Mouse (Mus musculus) cerebellum, adult 9-11 months (tissue): ENCODE results near the gene Mocs1.

Experiments used
- DNase-seq: peaks from one replicate; pipeline ENCODE4 v3.0.0; 2022

Gene Mocs1

DNA sequence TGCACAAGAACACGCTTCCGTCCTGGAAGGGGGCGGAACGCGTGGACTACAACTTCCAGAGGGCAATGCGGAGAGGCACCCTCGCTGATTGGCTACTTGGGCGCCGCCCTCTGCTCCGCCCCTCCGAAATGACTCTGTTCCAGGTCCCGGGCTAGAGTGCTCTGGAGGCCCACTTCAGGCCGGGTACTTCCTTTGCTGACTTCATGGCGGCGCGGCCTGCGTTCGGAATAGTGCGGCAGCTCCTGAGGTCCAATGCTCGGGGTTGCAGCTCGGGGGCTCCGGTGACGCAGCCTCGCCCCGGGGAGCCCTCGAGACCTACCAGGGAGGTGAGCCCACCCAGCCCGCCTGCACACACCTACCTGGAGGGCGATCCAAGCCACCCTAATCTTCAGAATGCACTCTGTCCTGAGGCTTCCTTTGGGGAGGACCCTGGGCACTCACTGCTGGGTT, at the start of gene Mocs1:
TSS of gene Mocs1 (plus strand) at position 124 of the 450 bp plus-strand sequence.
- peak; percentile 94 for DNase-seq

DNA sequence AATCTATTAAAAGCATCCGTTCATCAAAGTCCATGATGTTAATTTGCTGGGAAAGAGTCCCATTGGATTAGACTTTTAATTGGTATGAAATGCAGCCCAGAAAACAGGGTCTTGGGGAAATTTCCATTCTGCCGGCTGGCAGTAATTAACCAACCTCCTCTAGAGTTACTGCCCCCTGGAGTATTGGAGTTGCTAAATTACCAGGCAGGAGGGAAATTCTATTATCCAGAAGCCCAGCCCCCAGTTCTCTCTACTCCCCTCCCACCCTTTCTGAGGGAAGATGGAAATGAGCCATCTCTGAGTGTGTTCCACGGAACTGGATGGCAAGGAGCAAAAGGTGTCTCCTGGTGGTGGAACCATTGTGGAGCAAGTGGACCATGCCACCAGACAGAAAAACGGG, 48.5 kb upstream of the Mocs1 start:
- no peak for DNase-seq

DNA sequence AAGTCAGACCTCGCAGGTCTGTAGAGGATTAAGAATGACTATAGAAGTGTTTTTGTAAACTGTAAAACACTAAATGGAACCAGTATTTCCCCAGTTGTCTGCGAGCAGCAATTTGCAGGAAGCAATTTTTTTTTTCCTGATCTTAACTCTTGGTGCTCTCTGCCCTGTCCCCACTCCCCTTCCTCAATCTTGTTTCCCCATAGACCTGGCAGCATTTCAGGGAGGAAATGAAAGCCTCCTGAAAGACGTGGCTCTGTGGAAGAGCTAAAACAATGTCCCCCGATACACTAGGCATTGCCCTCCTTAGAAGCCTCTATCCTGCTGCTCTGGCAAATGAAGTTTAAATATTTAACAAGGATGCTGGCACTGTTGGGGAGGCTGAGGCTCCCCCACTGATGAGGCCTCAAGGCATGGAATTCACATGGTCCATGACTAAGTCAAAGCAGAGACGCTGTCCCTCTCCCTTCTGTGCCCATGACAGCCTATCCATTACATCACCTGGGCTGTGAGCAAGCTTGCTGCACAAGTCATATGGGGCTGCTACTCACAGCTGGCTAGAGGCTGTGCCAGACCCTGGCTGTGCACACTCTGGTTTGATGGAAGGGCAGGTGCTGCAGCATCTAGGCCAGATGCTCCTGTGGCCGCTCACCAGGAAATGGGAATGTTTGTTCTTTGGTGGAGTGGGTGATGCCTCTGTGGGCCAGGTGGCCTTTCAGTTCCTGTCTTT, 43.8 kb upstream of the Mocs1 start:
- no peak for DNase-seq

DNA sequence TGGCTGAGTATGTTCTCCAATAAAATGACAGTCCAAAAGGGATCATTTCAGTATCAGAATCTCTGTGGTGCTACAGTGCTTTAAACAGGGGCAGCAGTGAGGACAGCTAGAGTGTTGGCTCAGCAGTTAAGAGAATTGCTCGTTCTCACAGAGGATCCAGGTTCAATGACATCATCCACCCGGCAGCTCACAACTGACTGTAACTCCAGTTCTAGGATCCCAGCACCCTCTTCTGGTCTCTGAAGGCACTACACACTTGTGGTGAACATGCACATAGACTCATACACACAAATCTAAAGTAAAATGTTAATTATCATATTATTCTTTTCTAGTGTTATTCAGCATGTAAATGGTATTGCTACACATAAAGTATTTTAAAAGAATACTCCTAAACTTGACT, 40.4 kb upstream of the Mocs1 start:
- DNase-seq: no peak

DNA sequence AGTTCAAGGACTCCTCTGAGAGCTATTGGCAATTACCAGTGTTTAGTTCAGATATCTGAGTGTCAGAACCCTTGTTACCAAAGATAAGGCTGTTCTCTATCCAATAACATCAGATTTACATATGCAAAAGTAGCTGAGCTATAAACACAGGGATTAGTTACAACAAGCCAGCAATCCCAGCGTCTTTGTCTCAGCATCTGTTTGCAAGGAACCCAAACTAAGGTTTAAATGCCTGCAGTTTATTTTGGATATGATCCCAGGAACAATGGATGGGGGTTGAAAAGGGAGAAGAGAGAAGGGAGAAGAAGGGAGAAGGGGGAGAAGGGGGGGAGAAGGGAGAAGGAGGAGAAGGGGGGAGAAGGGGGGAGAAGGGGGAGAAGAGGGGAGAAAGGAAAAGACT, 35.4 kb upstream of the Mocs1 start:
- DNase-seq: no peak

DNA sequence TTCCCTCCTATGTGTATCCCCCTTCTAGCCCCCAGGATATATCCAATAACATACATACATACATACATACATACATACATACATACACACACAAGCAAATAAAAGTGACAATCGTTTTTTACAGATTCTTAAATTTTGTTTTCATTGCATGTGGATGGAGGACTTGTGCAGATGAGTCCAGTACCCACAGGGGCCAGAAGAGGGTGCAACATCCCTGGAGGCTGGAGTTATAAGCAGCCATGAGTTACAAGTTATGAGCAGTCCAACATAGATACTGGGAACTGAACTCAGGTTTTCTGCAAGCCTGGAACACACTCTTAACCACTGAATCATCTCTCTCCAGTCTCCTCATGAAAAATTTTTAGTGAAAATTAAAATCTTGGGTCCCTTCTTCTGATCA, 33.3 kb upstream of the Mocs1 start:
- DNase-seq: no peak

DNA sequence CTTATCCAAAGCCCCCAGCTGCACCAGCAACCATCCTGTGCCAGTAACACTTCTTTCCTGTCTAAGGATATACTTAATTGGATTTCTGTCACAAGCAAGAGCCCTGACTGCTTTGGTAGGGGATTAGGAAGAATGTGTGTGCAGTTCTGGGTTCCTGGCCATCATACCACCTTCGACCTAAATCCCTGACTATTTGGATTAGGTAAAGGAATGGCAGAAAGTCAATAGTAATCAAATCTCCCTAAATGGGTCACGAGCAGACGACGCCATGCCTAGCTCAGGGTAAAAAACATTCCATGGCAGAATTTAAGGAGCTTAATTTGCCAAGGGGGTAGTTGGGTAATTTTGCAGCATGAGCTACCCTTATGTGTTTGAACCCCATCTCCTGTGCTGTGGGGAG, 28.6 kb upstream of the Mocs1 start:
- DNase-seq: no peak

DNA sequence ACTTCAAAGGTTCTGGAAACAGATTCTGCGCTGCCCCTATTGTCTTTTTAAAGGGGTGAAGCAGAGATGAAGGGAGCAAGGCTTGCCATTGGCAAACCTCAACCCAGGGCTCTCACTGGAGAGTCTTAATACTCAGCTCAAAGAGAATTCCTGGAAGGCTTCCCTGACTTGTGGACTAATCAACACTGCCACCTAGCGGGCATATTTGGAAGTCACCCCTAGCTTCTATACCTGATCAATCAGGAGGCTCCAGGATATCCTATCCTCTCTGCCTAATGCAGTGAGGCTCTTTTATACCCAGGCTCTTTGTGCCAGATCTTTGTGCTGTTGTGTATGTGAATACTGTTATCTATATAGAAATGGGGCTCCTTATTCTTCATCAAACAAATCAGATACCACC, 28.0 kb upstream of the Mocs1 start:
- DNase-seq: peak; percentile 72

DNA sequence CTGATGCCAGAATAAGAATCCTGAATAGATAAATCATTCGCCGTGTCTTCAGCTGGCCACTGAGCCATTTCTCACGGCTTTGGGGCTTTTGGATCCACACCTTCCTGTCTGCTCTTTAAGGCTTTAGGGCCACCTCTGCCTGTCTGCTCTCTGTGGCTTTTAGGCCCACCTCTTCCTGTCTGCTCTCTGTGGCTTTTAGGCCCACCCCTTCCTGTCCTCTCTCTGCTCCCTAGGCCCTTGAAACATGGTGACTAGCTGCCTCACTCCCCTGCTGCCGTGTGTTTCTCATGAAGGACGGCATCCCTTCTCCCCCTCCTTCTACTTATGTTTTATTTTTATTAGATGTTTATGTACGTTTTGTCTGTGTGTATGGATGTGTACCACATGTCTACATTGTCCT, 25.0 kb upstream of the Mocs1 start:
- no peak for DNase-seq

DNA sequence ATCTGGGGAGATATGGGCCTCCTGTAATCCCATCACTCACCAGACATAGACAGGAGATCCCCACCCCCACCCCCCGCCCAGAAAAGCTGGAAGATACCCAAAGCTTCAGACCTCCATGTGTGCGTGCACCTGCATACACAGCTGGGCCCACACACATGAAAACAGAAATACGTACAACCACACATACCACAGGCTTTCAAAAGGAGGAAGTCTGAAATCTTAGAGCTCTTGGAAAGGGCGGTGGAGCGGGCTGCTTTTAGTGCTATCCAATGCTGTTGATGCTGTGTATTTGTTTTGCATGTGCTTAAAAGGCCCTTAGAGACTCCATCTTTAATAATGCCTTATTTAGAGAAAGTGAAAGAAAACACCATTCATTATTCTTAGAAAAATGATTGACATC, 22.2 kb upstream of the Mocs1 start:
- DNase-seq: no peak

DNA sequence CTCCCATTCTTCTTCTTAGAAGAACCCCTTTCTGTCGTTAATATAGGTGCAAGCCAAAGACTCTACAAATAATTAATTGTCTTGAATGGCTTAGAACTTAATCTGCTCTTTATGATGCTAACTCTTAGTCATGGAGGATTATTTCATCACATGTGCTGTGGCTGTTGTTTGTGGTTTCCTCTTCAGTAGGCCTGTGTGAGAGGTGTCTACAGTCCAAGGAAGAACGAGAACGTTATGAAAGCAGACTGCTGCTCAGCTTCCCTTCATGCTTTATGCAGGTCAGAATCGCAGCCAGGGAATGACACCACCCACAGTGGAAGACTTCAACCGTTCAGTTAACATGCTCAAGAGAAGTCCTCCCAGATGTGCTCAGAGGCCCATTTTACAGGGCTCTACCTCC, 15.2 kb upstream of the Mocs1 start:
- DNase-seq: no peak

DNA sequence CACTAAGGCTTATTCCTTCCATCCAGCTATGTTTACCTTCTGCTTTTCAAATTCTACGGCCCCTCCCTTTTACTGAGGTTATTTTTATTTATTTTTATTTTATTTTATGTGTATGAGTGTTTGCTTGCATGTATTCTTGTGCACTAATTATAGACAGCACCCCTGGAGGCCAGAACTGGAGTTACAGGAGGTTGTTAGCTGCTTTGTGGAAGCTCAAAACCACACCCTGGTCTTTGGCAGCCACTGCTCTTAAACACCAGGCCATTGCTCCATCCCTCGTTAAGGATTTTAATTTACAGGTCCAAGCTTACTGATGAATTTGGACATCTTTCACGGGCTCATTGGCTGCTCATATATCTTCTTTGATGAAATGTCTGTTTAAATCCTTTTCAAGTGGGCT, 14.6 kb upstream of the Mocs1 start:
- DNase-seq: no peak

DNA sequence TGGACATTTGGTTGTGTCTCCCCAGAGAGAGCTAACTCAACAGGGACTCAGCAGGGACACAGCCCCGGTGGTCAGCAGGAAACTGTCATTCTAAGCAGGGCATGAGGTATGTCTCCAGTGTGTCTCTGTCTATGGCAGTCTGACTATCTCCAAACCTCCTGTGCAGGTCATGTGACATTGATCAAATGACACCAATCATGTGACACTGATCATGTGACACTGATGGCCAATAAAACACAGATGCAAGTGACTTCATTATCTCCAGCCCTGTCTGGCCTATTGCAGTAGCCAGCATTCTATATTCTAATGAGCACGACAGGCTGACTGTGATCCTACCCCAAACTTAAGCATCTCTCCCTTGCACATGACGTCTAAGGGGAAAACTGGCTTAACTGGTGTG, 11.9 kb upstream of the Mocs1 start:
- no peak for DNase-seq

DNA sequence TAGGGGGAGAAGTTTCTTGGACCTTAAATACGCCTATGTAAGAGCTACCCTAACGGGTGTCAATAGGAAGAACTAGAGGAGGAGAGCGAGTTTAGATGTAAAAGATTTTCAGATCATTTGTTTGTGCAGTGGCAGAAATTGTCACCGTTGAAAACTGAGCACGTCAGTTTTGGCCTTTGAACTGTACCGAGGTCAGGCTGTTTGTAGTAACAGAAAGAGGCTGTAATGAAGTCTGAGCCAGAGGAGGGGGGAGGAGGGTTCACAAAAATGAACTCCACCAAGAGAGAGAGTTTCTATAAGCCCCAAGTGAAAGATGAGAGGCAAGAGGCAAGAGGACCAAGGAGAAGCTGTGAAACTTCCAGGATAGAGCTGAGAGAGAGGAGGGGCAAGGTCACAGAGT, 8.3 kb upstream of the Mocs1 start:
- DNase-seq: no peak

DNA sequence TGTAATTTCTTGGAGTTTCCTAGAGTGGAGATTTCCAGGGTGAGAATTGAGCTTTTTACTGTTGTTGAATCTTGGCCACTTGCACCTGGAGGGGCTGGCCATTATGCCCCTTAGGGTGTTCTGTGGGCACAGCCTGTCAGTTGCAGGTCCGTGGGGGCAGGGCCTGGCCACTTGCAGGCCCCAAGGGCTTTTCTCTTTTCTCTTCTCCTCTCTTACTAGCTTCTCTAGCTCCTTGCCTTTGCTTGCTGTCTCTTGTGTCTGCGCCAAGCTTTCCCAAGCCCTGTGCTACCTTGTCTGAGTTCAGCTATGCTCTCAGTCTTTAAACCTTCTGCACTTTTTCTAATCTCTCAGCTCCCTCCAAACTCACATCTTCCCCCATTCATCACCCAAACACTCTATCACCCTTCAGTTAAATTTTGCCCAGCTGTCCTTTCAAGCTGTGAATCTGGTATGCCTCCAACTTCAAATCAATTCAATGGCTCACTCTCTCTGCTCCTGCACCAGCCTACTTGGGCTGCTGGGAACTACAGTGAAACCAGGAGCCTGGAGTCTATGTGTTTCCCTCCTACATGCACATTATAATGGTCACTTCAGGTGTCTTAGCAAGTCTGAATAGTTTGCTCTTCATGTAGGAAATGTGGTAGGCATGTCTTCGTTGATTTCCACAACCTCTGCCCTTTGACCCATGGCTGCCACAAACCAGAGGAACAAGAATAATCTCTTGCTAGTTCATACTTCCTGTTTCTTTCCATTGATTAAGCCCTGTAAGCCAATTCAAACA, 5.7 kb upstream of the Mocs1 start:
- no peak for DNase-seq

DNA sequence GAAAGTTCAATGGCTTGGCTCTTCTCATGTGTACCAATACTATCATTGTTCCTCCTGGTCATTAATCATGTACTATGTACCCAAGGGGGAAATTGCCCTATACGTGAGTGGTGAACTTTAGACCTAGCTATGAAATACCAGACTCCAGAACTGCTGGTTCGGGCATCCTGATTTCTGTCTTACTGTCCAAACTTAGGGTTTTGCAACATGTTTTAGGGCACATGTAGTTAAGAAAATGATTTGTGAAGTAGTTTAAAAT, 5.2 kb upstream of the Mocs1 start:
- DNase-seq: no peak

DNA sequence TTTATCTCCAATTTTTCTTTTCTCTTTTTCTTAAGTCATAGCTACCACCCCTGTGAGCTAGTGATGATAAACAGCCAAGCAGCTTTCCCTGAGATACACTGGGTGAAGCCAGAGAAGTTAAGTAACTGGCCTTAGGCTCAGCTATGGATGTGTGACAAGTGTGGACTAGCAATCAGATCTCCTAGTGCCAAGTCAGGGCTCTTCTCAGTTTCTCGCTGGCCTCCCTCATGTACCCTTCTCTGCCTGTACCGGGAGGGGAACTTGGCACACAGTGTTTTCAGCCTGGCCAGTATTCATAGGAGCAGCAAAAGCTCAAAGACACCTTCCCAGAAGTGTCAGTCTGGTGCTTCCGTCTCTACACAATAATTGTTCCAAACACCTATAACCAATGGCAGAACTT, 4.3 kb upstream of the Mocs1 start:
- DNase-seq: no peak

DNA sequence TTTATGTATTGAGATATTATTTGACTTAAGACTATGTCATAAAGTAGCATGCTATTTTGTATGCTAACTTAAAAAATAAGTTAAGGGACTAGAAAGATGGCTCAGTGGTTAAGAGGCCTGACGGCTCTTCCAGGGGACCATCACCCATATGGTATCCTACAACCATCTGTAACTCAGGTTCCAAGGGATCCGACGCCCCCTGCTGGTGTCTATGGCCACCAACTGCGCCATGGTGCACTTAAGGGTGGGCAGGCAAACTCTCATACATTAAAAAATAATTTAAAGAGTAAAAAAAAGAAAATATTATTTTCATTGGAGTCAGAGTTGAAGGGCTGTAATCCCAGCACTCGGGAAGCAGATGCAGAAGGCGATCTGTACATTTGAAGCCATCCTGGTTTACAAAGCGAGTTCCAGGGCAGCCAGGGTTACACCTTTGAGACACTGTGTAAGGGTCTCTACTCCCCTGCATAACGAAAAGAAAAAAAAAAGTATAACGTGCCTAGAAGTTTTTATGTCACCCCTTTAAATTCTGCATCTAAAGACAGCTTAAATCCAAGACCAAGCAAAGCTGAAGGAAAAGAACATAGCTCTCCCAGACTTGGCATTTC, 427 bp upstream of the Mocs1 start:
- DNase-seq: peak; percentile 59

DNA sequence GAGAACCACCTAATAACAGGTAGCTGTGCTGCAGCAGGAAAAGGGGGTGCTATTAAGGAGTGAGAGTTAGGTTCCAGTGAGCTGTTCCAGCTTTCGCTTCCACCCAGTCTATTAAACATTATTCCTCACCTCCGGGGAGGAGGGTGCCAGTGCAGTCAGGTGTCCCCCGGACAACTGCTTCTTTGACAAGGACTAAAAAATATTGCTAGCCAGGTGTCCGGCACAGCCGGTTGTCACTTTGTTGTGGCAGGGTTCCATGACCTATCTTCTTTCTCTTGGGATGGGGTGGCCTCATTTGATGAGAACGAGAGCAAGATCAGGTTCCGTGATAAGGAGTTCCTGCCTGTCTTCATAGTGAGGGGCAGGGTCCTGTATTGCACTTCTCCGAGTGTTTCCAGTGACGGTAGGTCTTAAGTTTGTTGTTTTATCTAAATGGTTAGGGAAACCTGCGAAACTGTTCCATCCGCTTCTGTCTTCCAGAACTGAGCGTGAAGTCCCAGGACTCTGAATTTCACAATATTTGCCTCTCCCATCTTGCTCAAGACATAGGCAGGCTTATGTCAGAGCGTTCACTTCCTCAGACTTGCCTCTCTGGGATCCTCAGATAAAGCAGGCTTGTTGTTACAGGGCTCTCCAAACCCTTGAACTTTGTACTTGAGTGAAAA, 721 bp downstream of the Mocs1 start:
- peak; percentile 71 for DNase-seq

DNA sequence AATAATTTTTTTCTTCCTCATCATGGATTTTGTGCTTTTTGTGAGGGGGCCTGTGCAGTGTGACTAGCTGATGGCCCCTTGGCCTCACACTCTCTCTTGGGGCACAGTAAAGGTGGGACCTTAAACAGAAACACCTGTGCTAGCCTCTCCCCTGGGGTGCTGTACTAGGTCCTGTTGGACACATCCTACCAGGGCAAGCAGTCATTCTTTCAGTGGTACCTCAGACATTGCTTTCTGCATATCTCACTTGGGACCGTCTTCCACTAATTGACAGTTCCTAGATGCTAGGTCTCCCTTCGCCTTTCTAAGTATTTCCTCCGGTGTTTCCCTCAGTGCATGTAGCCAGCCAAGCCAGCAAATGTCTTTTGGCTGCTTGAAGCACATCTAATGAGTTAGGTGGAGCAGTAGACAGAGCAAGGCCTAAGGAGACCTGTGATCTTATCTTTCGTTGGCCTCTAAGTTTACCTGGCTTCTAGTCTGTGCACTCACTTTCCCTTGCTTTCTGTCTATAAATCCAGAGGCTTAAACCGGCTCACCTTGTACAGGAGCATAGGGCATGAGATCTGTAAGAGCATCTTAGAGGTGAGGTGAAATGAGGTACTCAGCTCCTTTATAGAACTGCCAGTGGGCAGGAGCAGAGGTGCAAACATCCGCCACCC, 1.4 kb downstream of the Mocs1 start:
- peak; percentile 26 for DNase-seq

DNA sequence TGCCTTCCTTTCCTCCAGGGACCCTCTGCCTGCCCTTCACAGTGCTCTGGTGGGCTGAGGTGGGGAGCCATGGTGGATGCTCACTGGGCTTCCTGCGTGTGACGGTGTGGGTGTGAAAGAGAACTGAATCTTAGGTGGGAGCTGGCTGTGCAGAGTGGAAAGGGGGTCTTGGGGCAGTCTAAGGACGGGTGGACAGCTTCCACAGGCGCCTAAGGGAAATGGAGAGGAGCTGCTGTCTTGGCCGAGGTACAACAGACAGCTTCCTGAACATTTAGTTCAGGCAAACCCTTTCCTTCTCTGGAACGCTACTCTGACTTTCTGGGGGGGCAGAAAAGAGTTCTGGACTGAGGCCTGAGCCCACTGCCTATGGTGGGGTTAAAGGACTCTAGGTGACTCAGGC, 2.0 kb downstream of the Mocs1 start:
- peak; percentile 36 for DNase-seq

DNA sequence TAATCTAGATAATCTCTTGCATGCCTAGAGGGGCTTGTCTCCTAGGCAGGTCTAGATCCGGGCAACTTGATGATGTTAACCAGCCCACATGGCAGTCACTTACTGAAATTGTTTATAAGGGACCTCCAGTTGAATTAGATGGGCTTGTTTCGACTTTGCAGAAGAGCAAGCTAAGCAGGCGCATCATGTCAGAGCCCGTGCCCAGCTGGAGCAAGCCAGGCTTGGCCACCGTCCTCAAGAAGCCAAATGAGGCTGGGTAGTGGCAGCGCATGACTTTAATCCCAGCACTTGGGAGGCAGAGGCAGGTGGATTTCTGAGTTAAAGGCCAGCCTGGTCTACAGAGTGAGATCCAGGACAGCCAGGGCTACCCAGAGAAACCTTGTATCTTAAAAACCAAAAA, 3.0 kb downstream of the Mocs1 start:
- DNase-seq: peak; percentile 14

DNA sequence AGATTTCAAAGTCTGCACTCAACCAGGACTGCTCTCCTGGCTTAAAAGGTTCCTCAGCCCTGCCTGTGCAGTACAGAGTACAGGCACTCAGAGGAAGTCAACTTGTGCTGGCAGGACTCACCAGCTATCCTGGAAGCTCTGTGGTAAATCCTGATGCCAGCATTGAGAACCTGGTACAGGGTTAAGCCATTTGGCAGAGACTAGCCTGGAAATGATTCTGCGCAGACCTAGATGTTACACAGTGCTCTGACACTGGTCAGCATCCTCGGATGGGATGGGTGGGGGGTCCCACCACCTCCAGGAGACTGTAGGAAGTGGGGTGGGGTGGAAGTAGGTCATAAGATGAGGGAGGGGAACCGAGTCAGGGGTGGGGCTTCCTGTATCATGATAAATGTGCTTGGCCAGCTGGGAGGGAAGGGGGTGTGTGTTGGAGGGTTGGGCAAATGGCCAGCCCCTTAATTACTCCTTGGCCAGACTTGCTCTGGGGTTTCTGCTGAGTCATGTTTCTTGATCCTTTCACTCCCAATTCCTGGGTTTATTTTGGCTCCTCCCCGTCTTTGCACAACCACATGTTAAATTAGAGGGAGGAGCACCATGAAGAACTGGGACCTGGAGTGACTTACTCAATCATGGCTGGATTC, 4.0 kb downstream of the Mocs1 start:
- DNase-seq: peak; percentile 49
